Mouse (Mus musculus): Measurements from ENCODE around the gene Dmrt2.

GRCm38 (mm10) chr19:25652560-25652959 is 19.7 kb upstream of the Dmrt2 start:
- TF ChIP-seq GATA1 (IDR thresholded peaks at IDR 0.05; ENCODE audit: low read length): no peak
- TF ChIP-seq TAL1 (IDR thresholded peaks at IDR 0.05; ENCODE audit: low read length): no peak
